Mouse (Mus musculus) frontal cortex, adult 2 months (tissue): Measurements from ENCODE around the gene Gm5862. TPM values are rescaled to one million over a fixed set of nuclear protein-coding genes. Genes with fewer than 3 reads are reported as not detected.
A peak's percentile ranks its signal among the peaks of the same experiment; 100 is the strongest.
"Not testable (repeated sequence)": the region's sequence is repeated elsewhere in the genome, so short reads cannot be mapped to it uniquely, and the experiment has no call there.

ENCODE experiments used
- DNase-seq, 2 experiments: peaks; one replicate each; pipeline ENCODE4 v3.0.0; 2022; ENCODE audit warnings: low spot score in 1 of 2; ENCODE audit errors: extremely low spot score in 1 of 2
- polyA plus RNA-seq: library from polyadenylated mRNA; depleted of rRNA; stranded (reverse); fragments of >200 nt; gene quantifications from 2 replicates; pipeline ENCODE4 v1.2.3, GENCODE M21; 2012; rRNA removed

Gene Gm5862
- polyA plus RNA-seq, result not detected in 2 replicates

- DNase-seq, result not testable (repeated sequence)
These were observed at the start of gene Gm5862 for GRCm38 (mm10) chr5:26022816-26023215. Gene Gm5862, minus strand, starts transcription at chr5:26022916.

- no peak for DNase-seq
These were observed 48.0 kb upstream of the Gm5862 start for GRCm38 (mm10) chr5:26070716-26071115.

GRCm38 (mm10) chr5:26058481-26058880 lies 35.8 kb upstream of the Gm5862 start, which contains the start of gene Gm7347:
Gene Gm7347, minus strand, starts transcription at chr5:26058581.
- DNase-seq, result not testable (repeated sequence)

GRCm38 (mm10) chr5:26039458-26039857 lies 16.7 kb upstream of the Gm5862 start, which contains the start of gene Speer4a:
Gene Speer4a, minus strand, starts transcription at chr5:26039558.
- DNase-seq, result not testable (repeated sequence)

GRCm38 (mm10) chr5:26007697-26008096 lies 15.0 kb downstream of the Gm5862 start:
- not testable (repeated sequence) for DNase-seq

- peak in 1 of 2 experiments; percentile 12 for DNase-seq
These were observed 15.6 kb downstream of the Gm5862 start for GRCm38 (mm10) chr5:26006937-26007695.

GRCm38 (mm10) chr5:26004698-26005097 lies 18.0 kb downstream of the Gm5862 start, which contains the start of gene Gm1979:
Gene Gm1979, minus strand, starts transcription at chr5:26004798.
- not testable (repeated sequence) for DNase-seq

- DNase-seq, result not testable (repeated sequence)
These were observed 34.2 kb downstream of the Gm5862 start, which contains the start of gene Gm21698 for GRCm38 (mm10) chr5:25988550-25988949. Gene Gm21698, minus strand, starts transcription at chr5:25988650.

GRCm38 (mm10) chr5:25972563-25972962 lies 50.2 kb downstream of the Gm5862 start, which contains the start of gene Gm21680:
Gene Gm21680, minus strand, starts transcription at chr5:25972663.
- DNase-seq, result not testable (repeated sequence)

Other genes with a start within 250 kb of the Gm5862 start
- gene Gm21663, start 80.5 kb downstream of the Gm5862 start, polyA plus RNA-seq, result not detected in 2 replicates
- gene Gm21671, start 68.5 kb downstream of the Gm5862 start, polyA plus RNA-seq, result not detected in 2 replicates
- not detected in 2 replicates for gene Gm21680, start 50.3 kb downstream of the Gm5862 start, polyA plus RNA-seq
- gene Gm21698, start 34.3 kb downstream of the Gm5862 start, polyA plus RNA-seq, result not detected in 2 replicates
- not detected in 2 replicates for gene Gm1979, start 18.1 kb downstream of the Gm5862 start, polyA plus RNA-seq
- gene Speer4a, start 16.6 kb upstream of the Gm5862 start, polyA plus RNA-seq, result not detected in 2 replicates
- not detected in 2 replicates for gene Gm7347, start 35.7 kb upstream of the Gm5862 start, polyA plus RNA-seq
- not detected in 2 replicates for gene Gm10471, start 66.4 kb upstream of the Gm5862 start, polyA plus RNA-seq
- not detected in 2 replicates for gene 5031410I06Rik, start 82.4 kb upstream of the Gm5862 start, polyA plus RNA-seq
- gene Gm10220, start 98.5 kb upstream of the Gm5862 start, polyA plus RNA-seq, result not detected in 2 replicates
- 0.36 and 0.42 TPM in 2 replicates for gene Gm7361, start 234.8 kb upstream of the Gm5862 start, polyA plus RNA-seq